Mouse (Mus musculus): ENCODE measurements around the gene Ptger2.

The Ptger2 gene

GRCm38 (mm10) chr14:45048128-45048527 is 60.1 kb downstream of the Ptger2 start:
- DNase-seq (ENCODE audit: low read depth in 2 of 2, low spot score in 2 of 2): no peak

- no peak for DNase-seq (ENCODE audit: low read depth in 2 of 2, low spot score in 2 of 2)
Measured at GRCm38 (mm10) chr14:45049689-45050418, 61.9 kb downstream of the Ptger2 start.

- DNase-seq (ENCODE audit: low read depth in 2 of 2, low spot score in 2 of 2): no peak
Measured at GRCm38 (mm10) chr14:45050419-45050776, 62.4 kb downstream of the Ptger2 start.

GRCm38 (mm10) chr14:45051116-45051515 is 63.1 kb downstream of the Ptger2 start:
- no peak for DNase-seq (ENCODE audit: low read depth in 2 of 2, low spot score in 2 of 2)
